Mouse (Mus musculus) neural tube, embryonic 13.5 days (tissue): ENCODE measurements at regions not wholly inside any gene's neighbourhood (a gene's known extent, or its start where the extent isn't known, plus 50 kb on each side); places are given as distances from the start of the nearest gene placed in this dataset.
"Not testable (repeated sequence)": the region's sequence is repeated elsewhere in the genome, so short reads cannot be mapped to it uniquely, and the experiment has no call there.

Experiments used
- ATAC-seq: fragments of 200-750 bp; cut with Nextera tagmentation; 2 replicates; pipeline ENCODE4 v1.8.0; 2017; ENCODE audit warnings: low read depth, mild to moderate bottlenecking, moderate TSS enrichment, moderate library complexity
- H3K27ac ChIP-seq: fragments of 300-500 bp; sonication (generic); replicated peaks from 2 replicates; pipeline ENCODE4 v1.5.1; 2015; ENCODE audit warnings: moderate library complexity, mild to moderate bottlenecking, inconsistent platforms
- H3K27me3 ChIP-seq: fragments of 300-500 bp; sonication (generic); 2 replicates; pipeline ENCODE4 v1.6.1; 2015; ENCODE audit warnings: mild to moderate bottlenecking, inconsistent platforms
- H3K36me3 ChIP-seq: fragments of 300-500 bp; sonication (generic); 2 replicates; pipeline ENCODE4 v1.6.1; 2015; ENCODE audit warnings: mild to moderate bottlenecking, inconsistent platforms
- H3K4me1 ChIP-seq: fragments of 300-500 bp; sonication (generic); replicated peaks from 2 replicates; pipeline ENCODE4 v1.6.1; 2015; ENCODE audit warnings: inconsistent platforms
- H3K4me2 ChIP-seq: fragments of 300-500 bp; sonication (generic); 2 replicates; pipeline ENCODE4 v1.6.1; 2015; ENCODE audit warnings: inconsistent platforms, mild to moderate bottlenecking, moderate library complexity
- H3K4me3 ChIP-seq: fragments of 300-500 bp; sonication (generic); 2 replicates; pipeline ENCODE4 v1.5.1; 2015; ENCODE audit warnings: mild to moderate bottlenecking, inconsistent platforms
- H3K9ac ChIP-seq: fragments of 300-500 bp; sonication (generic); 2 replicates; pipeline ENCODE4 v1.6.1; 2015; ENCODE audit warnings: moderate library complexity, mild to moderate bottlenecking, inconsistent platforms
- H3K9me3 ChIP-seq: fragments of 300-500 bp; sonication (generic); 2 replicates; pipeline ENCODE4 v1.6.1; 2016; ENCODE audit warnings: inconsistent platforms
- WGBS: fragments of 180-500 bp; shearing (Covaris S2); methylation state at CpG from one replicate; pipeline ENCODE4 v1.1.7; 2015; 5-methylcytosine and 5-hydroxymethylcytosine counted together

DNA sequence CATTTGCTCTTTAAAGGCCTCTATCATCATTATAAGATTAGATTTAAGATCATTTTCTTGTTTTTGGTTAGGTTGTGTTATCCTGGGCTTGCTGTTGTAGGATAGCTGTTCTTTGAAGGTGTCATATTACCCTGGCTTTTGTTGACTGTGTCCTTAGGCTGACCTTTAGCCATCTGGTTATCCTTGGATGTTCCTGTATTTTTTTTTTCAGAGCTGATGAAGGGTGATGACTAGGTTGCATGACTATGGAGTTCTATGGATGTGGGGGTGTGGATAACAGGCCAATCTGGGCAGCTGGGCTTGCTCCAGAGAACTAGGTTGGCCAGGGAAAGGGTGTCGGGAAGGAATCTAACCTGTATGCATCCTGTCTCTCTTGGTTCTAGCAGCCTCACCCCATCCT is 74.2 kb downstream of the Dmrta1 start:
- no peaks in the 10 kb centered on the region for H3K36me3 ChIP-seq
- no peak for ATAC-seq
- WGBS: 86% methylated on average over 1 of the region's 1 CpGs
- no peak overlapping the region for H3K4me3 ChIP-seq
- H3K4me2 ChIP-seq: no peak overlapping the region
- H3K27ac ChIP-seq: no peak overlapping the region
- no peaks in the 10 kb centered on the region for H3K4me1 ChIP-seq
- H3K27me3 ChIP-seq: no peaks in the 10 kb centered on the region
- H3K9me3 ChIP-seq: no peaks in the 10 kb centered on the region
- no peak overlapping the region for H3K9ac ChIP-seq

DNA sequence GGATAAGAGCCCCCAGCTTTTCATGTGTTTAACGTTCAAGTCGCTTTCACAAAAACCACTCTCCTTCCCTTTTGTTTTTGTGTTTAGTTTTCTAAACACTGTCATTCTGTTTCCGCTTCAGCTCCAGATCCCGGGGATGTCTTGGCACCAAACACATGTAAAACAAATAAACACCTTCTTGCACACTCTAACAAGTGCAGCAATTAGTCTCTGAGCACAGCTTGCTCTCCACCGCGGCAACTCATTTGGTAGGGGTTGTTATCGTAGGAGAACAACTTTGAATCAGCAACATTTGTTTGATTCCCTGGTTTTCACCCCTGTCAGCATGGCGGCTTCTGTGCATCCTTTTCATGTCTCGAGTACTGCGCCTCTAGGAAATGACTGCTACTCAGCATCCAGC is 97.0 kb downstream of the Dmrta1 start:
- no peak overlapping the region for H3K4me3 ChIP-seq
- no peak for ATAC-seq
- no peaks in the 10 kb centered on the region for H3K36me3 ChIP-seq
- H3K9me3 ChIP-seq: no peaks in the 10 kb centered on the region
- H3K27me3 ChIP-seq: no peaks in the 10 kb centered on the region
- no peak overlapping the region for H3K9ac ChIP-seq
- no peak overlapping the region for H3K4me2 ChIP-seq
- WGBS: 58% methylated on average over 10 of the region's 10 CpGs
- H3K27ac ChIP-seq: no peak overlapping the region
- no peaks in the 10 kb centered on the region for H3K4me1 ChIP-seq

DNA sequence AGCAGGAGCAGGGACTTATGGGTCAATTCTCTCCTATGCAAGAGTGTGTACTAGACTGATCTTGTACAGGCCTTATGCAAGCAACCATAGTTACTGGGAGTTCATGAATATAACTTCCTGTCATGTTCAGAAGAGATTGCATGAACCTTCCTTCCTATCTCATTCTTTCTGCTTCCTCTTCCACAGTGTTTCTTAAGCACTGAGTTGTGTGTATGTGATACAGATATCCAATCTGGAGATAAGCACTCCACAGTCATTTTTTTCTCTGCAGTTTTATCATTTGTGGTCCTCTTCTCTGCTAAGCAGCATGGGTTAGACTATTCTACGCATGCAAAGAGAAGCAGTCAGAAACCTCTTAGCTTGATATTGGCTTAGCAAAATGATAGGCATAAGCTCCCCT is 102.3 kb downstream of the Dmrta1 start:
- H3K4me2 ChIP-seq: no peak overlapping the region
- no peaks in the 10 kb centered on the region for H3K27me3 ChIP-seq
- H3K4me1 ChIP-seq: no peaks in the 10 kb centered on the region
- no peak overlapping the region for H3K27ac ChIP-seq
- H3K9ac ChIP-seq: no peak overlapping the region
- no peaks in the 10 kb centered on the region for H3K9me3 ChIP-seq
- 93% methylated on average over 1 of the region's 1 CpGs for WGBS
- H3K36me3 ChIP-seq: no peaks in the 10 kb centered on the region
- ATAC-seq: no peak
- H3K4me3 ChIP-seq: no peak overlapping the region

DNA sequence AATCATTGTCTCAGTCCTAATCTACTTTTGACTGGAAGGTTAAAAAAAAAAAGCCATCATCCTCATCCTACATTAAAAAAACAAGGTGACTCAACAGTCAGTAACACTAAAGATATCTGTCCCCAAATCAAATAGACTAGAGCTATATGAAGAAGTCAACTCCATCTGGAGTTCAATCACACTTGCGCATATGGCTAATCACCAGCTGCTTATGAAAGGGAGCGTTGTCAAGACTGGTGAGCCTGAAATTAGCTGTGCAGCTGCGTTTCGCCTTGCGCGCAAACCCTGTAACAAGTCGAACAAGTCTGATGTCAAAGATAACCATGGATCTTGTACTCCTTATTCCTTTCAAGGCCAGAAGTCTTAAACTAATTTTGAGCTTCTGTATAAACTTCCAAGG is 137.6 kb downstream of the Dmrta1 start:
- Histone ChIP-seq H3K4me1 (no peaks in the 10 kb centered on the region), H3K9me3 (no peaks in the 10 kb centered on the region), H3K9ac (no peak overlapping the region), H3K27me3 (no peaks in the 10 kb centered on the region), H3K4me3 (no peak overlapping the region), H3K27ac (no peak overlapping the region), H3K4me2 (no peak overlapping the region), H3K36me3 (no peaks in the 10 kb centered on the region)
- 93% methylated on average over 7 of the region's 7 CpGs for WGBS
- ATAC-seq: no peak

DNA sequence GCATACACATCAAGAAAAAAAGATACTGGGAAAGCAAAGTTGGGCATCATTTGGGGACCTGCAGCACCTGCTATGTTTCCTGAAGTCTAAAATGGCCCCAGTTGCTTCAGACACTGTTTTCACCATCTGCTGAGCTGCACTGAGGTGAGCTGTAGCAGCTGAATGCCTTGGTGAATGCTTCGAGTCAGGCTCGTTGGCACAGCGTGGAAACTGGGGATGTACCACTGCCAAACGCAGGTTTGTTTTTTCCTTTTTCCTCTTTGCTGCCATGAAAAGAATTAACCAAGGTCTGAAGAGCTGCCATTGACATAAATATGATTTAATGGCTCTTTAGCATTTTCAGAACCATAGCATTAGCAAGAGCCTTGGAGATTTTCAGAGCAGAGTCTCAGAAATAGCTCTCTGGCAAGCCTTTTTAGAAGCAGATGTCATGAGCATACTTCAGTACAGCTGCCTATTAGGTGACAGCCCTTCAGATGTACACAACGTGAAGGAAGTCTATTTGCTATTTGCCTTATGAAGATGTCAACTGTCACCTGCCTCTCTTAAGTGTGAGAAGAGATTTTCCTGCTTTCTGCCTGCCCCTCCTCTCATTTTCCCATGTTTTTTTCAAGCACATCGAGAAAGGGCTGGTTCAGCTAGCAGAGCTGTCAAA is 155.4 kb downstream of the Dmrta1 start:
- Histone ChIP-seq H3K4me1 (no peaks in the 10 kb centered on the region), H3K27ac (no peak overlapping the region), H3K27me3 (no peaks in the 10 kb centered on the region), H3K4me2 (no peak overlapping the region), H3K36me3 (no peaks in the 10 kb centered on the region), H3K9ac (no peak overlapping the region), H3K4me3 (no peak overlapping the region), H3K9me3 (no peaks in the 10 kb centered on the region)
- 74% methylated on average over 6 of the region's 6 CpGs for WGBS
- no peak for ATAC-seq

DNA sequence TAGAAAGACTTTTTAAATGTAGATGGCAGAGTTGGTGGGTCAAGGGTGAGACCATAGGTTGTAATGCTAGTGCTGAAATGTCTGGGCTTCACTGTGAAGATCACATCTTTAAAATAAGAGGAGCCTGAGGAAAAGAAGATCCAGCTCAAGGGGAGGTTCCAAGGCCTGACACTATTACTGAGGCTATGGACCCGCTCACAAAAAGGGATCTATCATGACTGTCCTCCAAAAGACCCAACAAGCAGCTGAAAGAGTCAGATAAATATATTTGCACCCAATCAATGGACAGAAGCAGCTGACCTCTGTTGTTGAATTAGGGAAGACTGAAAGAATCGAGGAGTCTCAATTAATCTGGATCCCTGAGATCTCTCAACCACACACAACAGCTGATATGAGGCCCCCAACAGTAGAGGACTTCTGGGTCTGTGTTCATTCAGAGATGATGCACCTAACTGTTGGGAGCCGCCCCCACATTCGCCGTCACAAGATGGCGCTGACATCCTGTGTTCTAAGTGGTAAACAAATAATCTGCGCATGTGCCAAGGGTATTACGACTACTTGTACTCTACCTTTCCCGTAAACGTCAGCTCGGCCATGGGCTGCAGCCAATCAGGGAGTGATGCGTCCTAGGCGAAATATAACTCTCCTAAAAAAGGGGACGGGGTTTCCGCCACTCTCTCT is 196.3 kb downstream of the Dmrta1 start:
- H3K4me3 ChIP-seq, H3K27me3 ChIP-seq, H3K36me3 ChIP-seq, H3K27ac ChIP-seq, H3K9me3 ChIP-seq, H3K4me1 ChIP-seq, H3K9ac ChIP-seq: not testable (repeated sequence)
- H3K4me2 ChIP-seq: peak overlapping the region; percentile 31; the same call in 1 of the 2 replicates
- peak; percentile 86 for ATAC-seq
- WGBS: 30% methylated on average over 8 of the region's 15 CpGs

DNA sequence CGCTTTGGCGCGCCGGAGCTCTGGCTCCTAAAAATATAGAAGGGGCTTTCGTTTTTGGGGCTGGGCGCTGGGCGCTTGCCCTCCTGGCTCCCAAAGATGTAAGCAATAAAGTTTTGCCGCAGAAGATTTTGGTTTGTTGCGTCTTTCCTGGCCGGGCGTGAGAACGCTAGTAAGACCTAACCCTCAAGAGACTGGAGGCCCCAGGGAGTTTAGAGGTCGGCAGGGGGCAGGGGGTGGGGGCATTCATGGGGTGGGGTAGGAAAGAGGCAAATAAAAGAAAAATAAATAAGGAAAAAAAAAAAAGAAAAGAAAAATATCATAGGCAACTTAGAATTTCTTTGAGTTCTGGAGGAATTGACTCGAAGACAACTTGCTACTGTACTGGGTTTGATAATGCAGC is 196.9 kb downstream of the Dmrta1 start:
- H3K27ac ChIP-seq, H3K9me3 ChIP-seq, ATAC-seq, H3K27me3 ChIP-seq, H3K36me3 ChIP-seq, H3K4me1 ChIP-seq: not testable (repeated sequence)
- 24% methylated on average over 8 of the region's 14 CpGs for WGBS
- Histone ChIP-seq H3K4me2 (peak overlapping the region; percentile 55), H3K4me3 (peak overlapping the region; percentile 36), H3K9ac (peak overlapping the region; percentile 45; the same call in 1 of the 2 replicates)

DNA sequence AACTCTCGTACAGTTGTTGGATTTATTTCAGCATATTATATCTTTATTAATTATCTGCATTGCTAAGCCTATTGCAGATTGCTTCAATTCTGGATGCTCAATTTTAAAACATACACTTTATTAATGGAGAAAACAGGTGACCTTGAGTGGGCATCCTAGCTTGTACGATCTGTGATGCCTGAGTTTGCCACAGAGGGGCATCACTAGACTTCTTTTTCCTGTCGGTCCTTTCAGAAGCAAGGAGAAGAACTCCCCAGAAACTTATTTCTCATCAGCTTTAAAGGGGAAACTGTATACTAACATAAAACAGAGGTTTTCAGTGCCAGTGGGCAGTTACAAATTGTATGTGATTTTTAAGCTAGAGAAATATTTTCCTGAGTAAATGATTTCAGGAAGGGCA is 201.8 kb downstream of the Dmrta1 start:
- WGBS: 49% methylated on average over 3 of the region's 3 CpGs
- Histone ChIP-seq H3K4me2 (no peak overlapping the region), H3K9me3 (no peaks in the 10 kb centered on the region), H3K27me3 (no peaks in the 10 kb centered on the region), H3K36me3 (no peaks in the 10 kb centered on the region), H3K27ac (no peak overlapping the region), H3K4me3 (no peak overlapping the region), H3K9ac (no peak overlapping the region), H3K4me1 (0 out of 2 replicates have a peak, but pooled peaks cover 3% of the 10 kb centered on the region)
- no peak for ATAC-seq

DNA sequence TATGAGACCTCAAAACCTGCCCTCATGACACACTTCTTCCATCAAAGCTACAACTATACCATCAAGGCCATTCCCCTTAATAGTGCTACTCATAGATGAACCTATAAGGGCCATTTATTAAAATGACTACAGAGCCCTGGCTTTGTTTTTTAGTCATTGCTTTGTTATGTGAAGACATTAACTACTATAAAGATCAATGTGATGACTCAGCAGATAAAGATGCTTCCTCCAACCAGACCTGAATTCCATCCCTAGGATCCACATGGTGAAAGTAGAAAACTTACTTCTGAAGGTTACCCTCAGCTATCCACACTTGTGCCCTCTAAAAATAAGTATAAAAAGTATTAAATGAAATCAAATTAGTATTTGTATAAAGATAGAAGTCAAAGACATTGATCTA is 230.4 kb downstream of the Dmrta1 start:
- Histone ChIP-seq H3K4me3 (no peak overlapping the region), H3K4me2 (no peak overlapping the region), H3K4me1 (no peaks in the 10 kb centered on the region), H3K27ac (no peak overlapping the region), H3K27me3 (no peaks in the 10 kb centered on the region), H3K9ac (no peak overlapping the region), H3K36me3 (no peaks in the 10 kb centered on the region), H3K9me3 (no peaks in the 10 kb centered on the region)
- no peak for ATAC-seq

DNA sequence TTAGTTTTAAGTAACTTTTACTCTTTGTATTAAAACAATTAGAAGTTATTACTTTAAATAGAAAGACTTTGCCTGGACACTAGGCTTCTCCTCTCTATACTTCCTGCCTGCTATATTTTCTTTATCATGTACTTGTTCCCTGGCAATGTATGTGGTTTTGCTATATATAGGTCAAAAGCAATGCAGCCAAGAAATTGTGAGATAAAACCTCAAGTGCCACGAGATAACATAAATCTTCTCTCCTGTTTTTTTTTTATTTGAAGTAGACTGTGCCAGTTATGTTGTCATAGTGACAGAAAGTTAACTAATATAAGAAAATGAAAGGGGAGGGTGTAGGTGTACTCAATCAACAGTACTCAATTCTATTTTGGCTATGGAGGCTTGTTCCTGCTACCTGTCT is 258.4 kb downstream of the Dmrta1 start:
- Histone ChIP-seq H3K9ac (no peak overlapping the region), H3K9me3 (no peaks in the 10 kb centered on the region), H3K4me2 (no peak overlapping the region), H3K27me3 (no peaks in the 10 kb centered on the region), H3K27ac (no peak overlapping the region), H3K4me3 (no peak overlapping the region), H3K36me3 (no peaks in the 10 kb centered on the region), H3K4me1 (no peaks in the 10 kb centered on the region)
- WGBS: 73% methylated on average over 1 of the region's 1 CpGs
- no peak for ATAC-seq

DNA sequence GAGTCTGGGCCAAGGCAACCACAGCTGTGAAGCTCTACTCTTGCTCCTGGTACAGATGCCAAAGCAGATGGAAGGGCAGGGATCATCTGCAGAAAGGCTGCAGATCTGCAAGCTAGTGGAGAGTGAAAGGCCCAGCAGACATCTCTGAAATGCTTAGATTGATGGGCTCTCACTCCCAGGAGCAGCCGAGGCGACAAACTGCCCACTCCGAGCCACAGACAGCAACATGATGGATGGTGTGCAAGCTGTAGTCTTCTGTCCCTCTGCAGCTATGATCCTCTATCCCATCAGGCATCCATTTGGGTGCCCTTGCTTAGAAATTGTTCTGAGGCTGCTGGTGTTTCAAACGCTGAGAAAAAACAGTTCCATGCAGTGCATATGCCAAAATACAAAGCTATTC is 262.1 kb downstream of the Dmrta1 start:
- H3K4me3 ChIP-seq: no peak overlapping the region
- no peaks in the 10 kb centered on the region for H3K4me1 ChIP-seq
- no peaks in the 10 kb centered on the region for H3K9me3 ChIP-seq
- H3K27ac ChIP-seq: no peak overlapping the region
- H3K36me3 ChIP-seq: no peaks in the 10 kb centered on the region
- H3K9ac ChIP-seq: no peak overlapping the region
- no peak overlapping the region for H3K4me2 ChIP-seq
- no peak for ATAC-seq
- 43% methylated on average over 4 of the region's 4 CpGs for WGBS
- no peaks in the 10 kb centered on the region for H3K27me3 ChIP-seq

DNA sequence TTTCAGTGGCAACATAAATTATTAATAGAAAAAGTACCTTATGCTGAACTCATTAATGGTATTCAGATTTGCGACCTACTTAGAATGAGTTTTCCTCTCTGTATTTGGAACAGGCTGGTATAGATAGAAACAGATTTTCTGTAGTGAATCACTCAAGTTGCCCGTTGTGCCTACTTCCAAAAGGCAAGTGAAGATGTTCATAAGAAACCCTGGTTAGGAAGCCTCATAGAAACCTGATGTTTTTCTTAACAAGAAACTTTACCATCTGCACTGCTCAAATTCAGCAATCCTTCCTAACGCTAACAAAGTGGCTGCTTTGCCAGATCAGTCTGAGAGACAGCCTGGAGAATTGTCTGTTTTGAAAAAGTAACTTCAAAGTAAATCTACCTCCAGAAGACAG is 242.5 kb upstream of the Zfp352 start:
- no peak overlapping the region for H3K4me3 ChIP-seq
- H3K36me3 ChIP-seq: no peaks in the 10 kb centered on the region
- no peak overlapping the region for H3K27ac ChIP-seq
- no peaks in the 10 kb centered on the region for H3K9me3 ChIP-seq
- H3K4me2 ChIP-seq: no peak overlapping the region
- H3K4me1 ChIP-seq: no peaks in the 10 kb centered on the region
- 79% methylated on average over 3 of the region's 3 CpGs for WGBS
- no peak for ATAC-seq
- H3K27me3 ChIP-seq: no peaks in the 10 kb centered on the region
- H3K9ac ChIP-seq: no peak overlapping the region

DNA sequence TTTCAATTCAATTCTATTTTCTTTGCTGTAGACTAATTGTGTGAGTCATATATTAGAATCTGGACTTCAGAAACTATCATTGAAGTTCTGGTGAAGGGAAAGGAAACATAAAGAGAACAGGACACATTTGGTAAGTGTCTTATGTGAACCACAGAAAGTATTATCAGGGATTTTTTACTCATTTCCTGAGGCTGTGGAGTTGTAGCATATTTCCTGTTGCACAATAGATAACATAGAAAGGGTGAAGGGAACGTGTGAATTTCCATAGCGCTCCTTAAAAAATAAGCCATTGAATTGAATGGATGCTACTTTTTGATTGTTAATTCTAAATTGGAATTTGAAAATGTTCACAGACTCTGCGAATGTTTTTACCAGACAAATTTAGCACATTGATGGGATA is 215.2 kb upstream of the Zfp352 start:
- Histone ChIP-seq H3K4me2 (no peak overlapping the region), H3K4me1 (no peaks in the 10 kb centered on the region), H3K27me3 (no peaks in the 10 kb centered on the region), H3K9me3 (no peaks in the 10 kb centered on the region), H3K27ac (no peak overlapping the region), H3K36me3 (no peaks in the 10 kb centered on the region), H3K4me3 (no peak overlapping the region), H3K9ac (no peak overlapping the region)
- no peak for ATAC-seq
- WGBS: 91% methylated on average over 3 of the region's 3 CpGs
